Comparison of ENCODE assay signal across 37 mouse cellular contexts in the genomic region with DNA sequence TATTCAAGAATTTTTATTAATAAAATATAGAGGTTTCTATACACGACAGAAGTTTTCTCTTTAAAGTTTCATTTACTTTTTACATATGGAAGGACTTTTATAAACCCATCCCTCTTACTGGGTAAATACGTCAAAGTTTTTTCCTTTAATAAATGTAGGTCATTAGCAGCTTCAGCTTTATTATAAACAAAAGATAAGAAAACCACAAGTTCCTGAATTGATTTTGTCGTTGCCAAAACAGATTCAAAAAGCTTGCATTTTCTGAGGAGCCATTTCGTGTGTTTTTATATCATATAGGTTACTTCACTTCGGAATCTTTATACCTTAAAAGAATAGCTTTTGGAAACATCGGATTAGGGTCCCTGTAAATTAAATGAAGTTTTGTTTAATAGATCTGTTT. TPM values are rescaled to one million over a fixed set of nuclear protein-coding genes. Genes with fewer than 3 reads are reported as not detected.
"Had no signal": no experiment of that assay in that cellular context is flagged by ENCODE, and none has a peak within 500 bp of the region (broad histone marks: within the 10 kb centered on the region; RNA-seq: fewer than 3 reads in every experiment).

No protein-coding gene starts in this region.

- H3K9me3 ChIP-seq: embryonic facial prominence, embryonic 10.5 days; embryonic facial prominence, embryonic 12.5 days; embryonic facial prominence, embryonic 13.5 days; embryonic facial prominence, embryonic 15.5 days; forebrain, embryonic 10.5 days; forebrain, embryonic 12.5 days; forebrain, embryonic 13.5 days; forebrain, embryonic 15.5 days had no signal

- H3K4me3 ChIP-seq: embryonic facial prominence, embryonic 10.5 days; embryonic facial prominence, embryonic 12.5 days; embryonic facial prominence, embryonic 13.5 days; embryonic facial prominence, embryonic 15.5 days; erythroblast, embryonic 14.5 days; forebrain, embryonic 12.5 days; forebrain, embryonic 13.5 days; forebrain, embryonic 15.5 days; gastrocnemius, adult 2 months; heart, adult 2 months had no signal

- H3K27me3 ChIP-seq: embryonic facial prominence, embryonic 12.5 days; embryonic facial prominence, embryonic 13.5 days; embryonic facial prominence, embryonic 15.5 days; forebrain, embryonic 12.5 days; forebrain, embryonic 13.5 days; forebrain, embryonic 15.5 days had no signal

- H3K27ac ChIP-seq: embryonic facial prominence, embryonic 10.5 days; embryonic facial prominence, embryonic 12.5 days; embryonic facial prominence, embryonic 13.5 days; embryonic facial prominence, embryonic 15.5 days; forebrain, embryonic 12.5 days; forebrain, embryonic 13.5 days; forebrain, embryonic 15.5 days; gastrocnemius, adult 2 months; heart, adult 2 months had no signal

- H3K9ac ChIP-seq: embryonic facial prominence, embryonic 12.5 days; embryonic facial prominence, embryonic 13.5 days; embryonic facial prominence, embryonic 15.5 days; forebrain, embryonic 12.5 days; forebrain, embryonic 13.5 days; forebrain, embryonic 15.5 days; forebrain, postnatal 0 days had no signal

- H3K4me2 ChIP-seq: embryonic facial prominence, embryonic 12.5 days; embryonic facial prominence, embryonic 13.5 days; embryonic facial prominence, embryonic 15.5 days had no signal

- H3K4me1 ChIP-seq: embryonic facial prominence, embryonic 12.5 days; embryonic facial prominence, embryonic 15.5 days had no signal

- DNase-seq: cerebellum, adult 9-10 months; cerebellum, adult 9-11 months; cerebellum, postnatal 10 days; cerebellum, postnatal 14 days; cerebellum, postnatal 25 days; cerebellum, postnatal 36 days; embryo, embryonic 11 days; gastrocnemius, adult 2 months; gastrocnemius, postnatal 10 days; gastrocnemius, postnatal 14 days; gastrocnemius, postnatal 25 days; gastrocnemius, postnatal 36 days; heart, adult 18-20 months; heart, adult 2 months had no signal

- H3K36me3 ChIP-seq: embryonic facial prominence, embryonic 10.5 days; embryonic facial prominence, embryonic 12.5 days; embryonic facial prominence, embryonic 13.5 days; embryonic facial prominence, embryonic 15.5 days; forebrain, embryonic 10.5 days; forebrain, embryonic 12.5 days; forebrain, embryonic 15.5 days had no signal

RNA-seq across cellular contexts. Expression of a gene that starts 2.0 kb away (rescaled TPM):
- total RNA-seq: common myeloid progenitor, adult 5-6 weeks; forebrain, postnatal 0 days; gastrocnemius, adult 18-20 months; gastrocnemius, adult 2 months; gastrocnemius, adult 8-10 months; gastrocnemius, postnatal 10 days; gastrocnemius, postnatal 14 days; gastrocnemius, postnatal 25 days; gastrocnemius, postnatal 36 days; gastrocnemius, postnatal 4 days; granulocyte monocyte progenitor cell, adult 5-6 weeks; heart, adult 18-20 months; heart, adult 2 months; heart, adult 8-10 months had no signal
- polyA plus RNA-seq: cortical plate, adult 2 months; embryonic facial prominence, embryonic 10.5 days; embryonic facial prominence, embryonic 11.5 days; embryonic facial prominence, embryonic 12.5 days; embryonic facial prominence, embryonic 13.5 days; embryonic facial prominence, embryonic 14.5 days; embryonic facial prominence, embryonic 15.5 days; erythroblast, embryonic 14.5 days; forebrain, embryonic 10.5 days; forebrain, embryonic 11.5 days; forebrain, embryonic 12.5 days; forebrain, embryonic 13.5 days; forebrain, embryonic 14.5 days; forebrain, embryonic 15.5 days; forebrain, embryonic 16.5 days; forebrain, postnatal 0 days; frontal cortex, adult 2 months; heart, adult 2 months had no signal
